Mouse (Mus musculus): ENCODE results near the gene Dpf3. TPM values are rescaled to one million over a fixed set of nuclear protein-coding genes. Genes with fewer than 3 reads are reported as not detected.

Gene Dpf3
- total and polyA plus RNA-seq, 2 experiments from 2014 or later: 5.2 to 15.3 TPM

- H3K27me3 ChIP-seq (ENCODE audit: control insufficient read depth, insufficient read depth, low read length): no peaks in the 10 kb centered on the region
- no peak for ATAC-seq (ENCODE audit: insufficient read depth, low read depth)
- WGBS: 67% methylated on average over 5 of the region's 5 CpGs
- TF ChIP-seq EP300 (IDR thresholded peaks at IDR 0.05; ENCODE audit: low read depth) (no peak), CTCF (IDR thresholded peaks at IDR 0.05; ENCODE audit: low read depth) (no peak)
- no peak overlapping the region for H3K27ac ChIP-seq (ENCODE audit: low read depth)
- no peak overlapping the region for H3K4me3 ChIP-seq (ENCODE audit: low read depth, low read length)
- H3K9me3 ChIP-seq (replicated peaks; ENCODE audit: control insufficient read depth, low read length): no peaks in the 10 kb centered on the region
- H3K4me2 ChIP-seq (ENCODE audit: low read depth, low read length): no peak overlapping the region
- DNase-seq (ENCODE audit: low spot score): no peak
- peaks cover 24% of the 10 kb centered on the region for H3K4me1 ChIP-seq (ENCODE audit: control insufficient read depth, insufficient read depth)
- no peaks in the 10 kb centered on the region for H3K36me3 ChIP-seq (replicated peaks; ENCODE audit: control insufficient read depth, insufficient read depth, low read length)
- no peak overlapping the region for H3K9ac ChIP-seq (replicated peaks; ENCODE audit: low read depth, low read length)
These were observed 280.0 kb downstream of the Dpf3 start for GRCm38 (mm10) chr12:83207481-83207880.

DNA sequence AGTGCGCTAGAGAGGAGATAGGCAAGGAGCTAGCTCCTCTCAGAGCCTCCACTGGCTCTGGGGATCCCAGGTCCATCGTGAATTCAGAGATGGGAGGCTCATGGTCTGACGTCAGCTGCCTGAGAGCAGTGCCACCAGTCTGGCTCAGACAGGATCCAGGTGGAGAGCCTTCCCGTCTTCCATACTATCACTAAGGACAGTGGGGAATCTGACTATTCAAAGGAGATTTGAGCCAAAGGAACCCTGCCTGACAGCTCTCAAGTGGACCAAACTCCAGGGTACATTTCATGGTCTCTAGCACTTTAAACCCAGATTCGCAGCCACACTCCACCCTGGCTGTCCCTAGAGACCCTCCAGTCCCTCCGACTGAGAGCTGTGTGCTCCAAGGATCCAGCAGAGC, 280.6 kb downstream of the Dpf3 start:
- H3K36me3 ChIP-seq (replicated peaks; ENCODE audit: control insufficient read depth, insufficient read depth, low read length): no peaks in the 10 kb centered on the region
- no peaks in the 10 kb centered on the region for H3K27me3 ChIP-seq (ENCODE audit: control insufficient read depth, insufficient read depth, low read length)
- no peak overlapping the region for H3K27ac ChIP-seq (ENCODE audit: low read depth)
- H3K4me1 ChIP-seq (ENCODE audit: control insufficient read depth, insufficient read depth): peaks cover 24% of the 10 kb centered on the region
- no peaks in the 10 kb centered on the region for H3K9me3 ChIP-seq (replicated peaks; ENCODE audit: control insufficient read depth, low read length)
- H3K9ac ChIP-seq (replicated peaks; ENCODE audit: low read depth, low read length): no peak overlapping the region
- no peak for TF ChIP-seq CTCF (IDR thresholded peaks at IDR 0.05; ENCODE audit: low read depth)
- no peak for TF ChIP-seq EP300 (IDR thresholded peaks at IDR 0.05; ENCODE audit: low read depth)
- no peak overlapping the region for H3K4me3 ChIP-seq (ENCODE audit: low read depth, low read length)
- 56% methylated on average over 6 of the region's 6 CpGs for WGBS
- no peak overlapping the region for H3K4me2 ChIP-seq (ENCODE audit: low read depth, low read length)
- DNase-seq (ENCODE audit: low spot score): no peak
- ATAC-seq (ENCODE audit: insufficient read depth, low read depth): no peak

DNA sequence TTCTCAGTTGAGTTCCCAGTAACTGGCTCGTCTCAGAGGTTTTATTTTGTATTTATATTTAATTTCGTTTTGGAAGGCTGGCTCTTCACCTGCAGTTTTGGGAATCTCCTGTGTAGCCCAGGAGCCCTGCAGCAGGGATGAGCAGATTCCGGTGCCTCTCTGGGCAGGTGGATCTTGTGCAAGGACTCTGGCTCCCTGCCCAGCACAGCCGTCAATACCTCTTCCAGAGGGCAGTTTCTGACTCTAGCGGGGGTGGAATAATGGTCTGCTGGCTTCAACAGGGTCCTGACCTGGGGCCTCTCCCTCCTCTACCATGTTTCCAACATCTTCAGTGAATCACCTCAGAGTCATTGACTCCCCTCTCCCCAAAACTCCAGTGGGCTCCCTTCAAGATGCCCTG, 283.2 kb downstream of the Dpf3 start:
- Histone ChIP-seq H3K4me3 (ENCODE audit: low read depth, low read length) (no peak overlapping the region), H3K9ac (replicated peaks; ENCODE audit: low read depth, low read length) (no peak overlapping the region), H3K36me3 (replicated peaks; ENCODE audit: control insufficient read depth, insufficient read depth, low read length) (no peaks in the 10 kb centered on the region), H3K27me3 (ENCODE audit: control insufficient read depth, insufficient read depth, low read length) (no peaks in the 10 kb centered on the region), H3K9me3 (replicated peaks; ENCODE audit: control insufficient read depth, low read length) (no peaks in the 10 kb centered on the region), H3K4me1 (ENCODE audit: control insufficient read depth, insufficient read depth) (peaks cover 13% of the 10 kb centered on the region), H3K4me2 (ENCODE audit: low read depth, low read length) (no peak overlapping the region), H3K27ac (ENCODE audit: low read depth) (no peak overlapping the region)
- 41% methylated on average over 5 of the region's 5 CpGs for WGBS
- no peak for ATAC-seq (ENCODE audit: insufficient read depth, low read depth)
- no peak for TF ChIP-seq CTCF (IDR thresholded peaks at IDR 0.05; ENCODE audit: low read depth)
- no peak for TF ChIP-seq EP300 (IDR thresholded peaks at IDR 0.05; ENCODE audit: low read depth)
- no peak for DNase-seq (ENCODE audit: low spot score)

DNA sequence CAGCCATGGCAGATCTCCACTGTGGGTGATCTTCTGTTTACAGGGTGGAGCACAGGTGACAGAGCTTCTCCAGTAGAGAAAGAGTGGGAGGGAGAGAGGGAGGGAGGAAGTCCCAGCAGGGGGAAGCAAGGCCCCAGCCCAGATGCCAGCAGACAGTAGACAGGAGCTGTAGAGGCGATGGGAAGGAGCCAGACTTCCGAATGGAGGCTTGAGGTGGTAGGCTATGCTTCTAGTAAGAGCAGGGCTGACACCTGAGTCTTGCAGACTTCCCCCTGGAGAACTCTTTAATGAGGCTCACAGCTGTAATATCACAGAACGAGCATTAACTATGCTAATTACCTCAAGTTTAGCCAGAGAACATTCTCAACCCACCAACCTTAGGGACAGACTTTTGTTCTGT, 285.8 kb downstream of the Dpf3 start:
- no peak overlapping the region for H3K4me2 ChIP-seq (ENCODE audit: low read depth, low read length)
- no peaks in the 10 kb centered on the region for H3K27me3 ChIP-seq (ENCODE audit: control insufficient read depth, insufficient read depth, low read length)
- no peak overlapping the region for H3K27ac ChIP-seq (ENCODE audit: low read depth)
- H3K9me3 ChIP-seq (replicated peaks; ENCODE audit: control insufficient read depth, low read length): no peaks in the 10 kb centered on the region
- ATAC-seq (ENCODE audit: insufficient read depth, low read depth) (no peak), DNase-seq (ENCODE audit: low spot score) (no peak)
- TF ChIP-seq EP300 (IDR thresholded peaks at IDR 0.05; ENCODE audit: low read depth) (no peak), CTCF (IDR thresholded peaks at IDR 0.05; ENCODE audit: low read depth) (no peak)
- 43% methylated on average over 3 of the region's 3 CpGs for WGBS
- H3K4me3 ChIP-seq (ENCODE audit: low read depth, low read length): no peak overlapping the region
- H3K36me3 ChIP-seq (replicated peaks; ENCODE audit: control insufficient read depth, insufficient read depth, low read length): no peaks in the 10 kb centered on the region
- H3K4me1 ChIP-seq (ENCODE audit: control insufficient read depth, insufficient read depth): no peaks in the 10 kb centered on the region
- no peak overlapping the region for H3K9ac ChIP-seq (replicated peaks; ENCODE audit: low read depth, low read length)

- Histone ChIP-seq H3K4me2 (ENCODE audit: low read depth, low read length) (no peak overlapping the region), H3K9me3 (replicated peaks; ENCODE audit: control insufficient read depth, low read length) (no peaks in the 10 kb centered on the region), H3K4me1 (ENCODE audit: control insufficient read depth, insufficient read depth) (no peaks in the 10 kb centered on the region), H3K27ac (ENCODE audit: low read depth) (no peak overlapping the region), H3K27me3 (ENCODE audit: control insufficient read depth, insufficient read depth, low read length) (no peaks in the 10 kb centered on the region), H3K4me3 (ENCODE audit: low read depth, low read length) (no peak overlapping the region), H3K9ac (replicated peaks; ENCODE audit: low read depth, low read length) (no peak overlapping the region), H3K36me3 (replicated peaks; ENCODE audit: control insufficient read depth, insufficient read depth, low read length) (no peaks in the 10 kb centered on the region)
- TF ChIP-seq EP300 (IDR thresholded peaks at IDR 0.05; ENCODE audit: low read depth) (no peak), CTCF (IDR thresholded peaks at IDR 0.05; ENCODE audit: low read depth) (no peak)
- 76% methylated on average over 6 of the region's 6 CpGs for WGBS
- DNase-seq (ENCODE audit: low spot score) (no peak), ATAC-seq (ENCODE audit: insufficient read depth, low read depth) (no peak)
These were observed 307.0 kb downstream of the Dpf3 start for GRCm38 (mm10) chr12:83180561-83180960.

DNA sequence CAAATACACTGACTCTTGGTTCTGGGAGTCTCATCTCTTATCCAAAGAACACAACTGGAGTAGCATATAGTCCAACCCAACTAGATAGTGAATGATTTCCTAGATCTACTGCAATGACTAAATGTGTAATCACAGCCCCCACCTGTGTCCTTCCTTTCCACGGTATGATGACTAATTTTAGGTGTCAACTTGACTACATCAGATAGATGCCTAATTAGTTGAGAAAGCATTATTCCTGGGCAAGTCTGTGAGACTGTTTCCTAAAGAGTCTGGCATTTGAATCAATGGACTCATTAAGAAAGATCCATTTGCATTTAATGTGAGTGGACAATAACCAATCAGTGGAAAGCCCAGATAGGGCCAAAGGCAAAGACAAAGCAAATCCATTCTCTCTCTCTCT, 307.7 kb downstream of the Dpf3 start:
- no peak for ATAC-seq (ENCODE audit: insufficient read depth, low read depth)
- no peaks in the 10 kb centered on the region for H3K4me1 ChIP-seq (ENCODE audit: control insufficient read depth, insufficient read depth)
- no peaks in the 10 kb centered on the region for H3K36me3 ChIP-seq (replicated peaks; ENCODE audit: control insufficient read depth, insufficient read depth, low read length)
- H3K9me3 ChIP-seq (replicated peaks; ENCODE audit: control insufficient read depth, low read length): no peaks in the 10 kb centered on the region
- WGBS: 73% methylated on average over 1 of the region's 1 CpGs
- TF ChIP-seq EP300 (IDR thresholded peaks at IDR 0.05; ENCODE audit: low read depth) (no peak), CTCF (IDR thresholded peaks at IDR 0.05; ENCODE audit: low read depth) (no peak)
- no peaks in the 10 kb centered on the region for H3K27me3 ChIP-seq (ENCODE audit: control insufficient read depth, insufficient read depth, low read length)
- DNase-seq (ENCODE audit: low spot score): no peak
- no peak overlapping the region for H3K4me2 ChIP-seq (ENCODE audit: low read depth, low read length)
- H3K27ac ChIP-seq (ENCODE audit: low read depth): no peak overlapping the region
- no peak overlapping the region for H3K4me3 ChIP-seq (ENCODE audit: low read depth, low read length)
- H3K9ac ChIP-seq (replicated peaks; ENCODE audit: low read depth, low read length): no peak overlapping the region
